Mouse (Mus musculus) limb, embryonic 15.5 days (tissue): ENCODE measurements around the gene Lgmn. TPM values are rescaled to one million over a fixed set of nuclear protein-coding genes. Genes with fewer than 3 reads are reported as not detected.

Source experiments
- ATAC-seq: fragments of 200-750 bp; cut with Nextera tagmentation; 2 replicates; pipeline ENCODE4 v1.8.0; 2017; ENCODE audit warnings: low read depth, moderate TSS enrichment; ENCODE audit not compliant: insufficient number of reproducible peaks, low FRiP score, low TSS enrichment
- H3K27ac ChIP-seq: fragments of 300-500 bp; sonication (generic); 2 replicates; pipeline ENCODE4 v1.5.1; 2015; ENCODE audit warnings: moderate library complexity, mild to moderate bottlenecking, inconsistent platforms
- H3K27me3 ChIP-seq: fragments of 300-500 bp; sonication (generic); 2 replicates; pipeline ENCODE4 v1.6.1; 2015; ENCODE audit warnings: inconsistent platforms
- H3K36me3 ChIP-seq: fragments of 300-500 bp; sonication (generic); 2 replicates; pipeline ENCODE4 v1.6.1; 2015; ENCODE audit warnings: inconsistent platforms
- H3K4me1 ChIP-seq: fragments of 300-500 bp; sonication (generic); 2 replicates; pipeline ENCODE4 v1.6.1; 2015; ENCODE audit warnings: inconsistent platforms
- H3K4me2 ChIP-seq: fragments of 300-500 bp; sonication (generic); 2 replicates; pipeline ENCODE4 v1.6.1; 2015; ENCODE audit warnings: mild to moderate bottlenecking, inconsistent platforms
- H3K4me3 ChIP-seq: fragments of 300-500 bp; sonication (generic); 2 replicates; pipeline ENCODE4 v1.5.1; 2015; ENCODE audit warnings: mild to moderate bottlenecking, inconsistent platforms
- H3K9ac ChIP-seq: fragments of 300-500 bp; sonication (generic); 2 replicates; pipeline ENCODE4 v1.6.1; 2015; ENCODE audit warnings: inconsistent platforms
- H3K9me3 ChIP-seq: fragments of 300-500 bp; sonication (generic); 2 replicates; pipeline ENCODE4 v1.6.1; 2016; ENCODE audit warnings: inconsistent platforms
- WGBS: fragments of 180-500 bp; shearing (Covaris S2); methylation state at CpG from one replicate; pipeline ENCODE4 v1.1.7; 2015; 5-methylcytosine and 5-hydroxymethylcytosine counted together
- polyA plus RNA-seq: library from polyadenylated mRNA; unstranded; fragments of >200 nt; fragmentation: Nextera tagmentation; extraction: Ambion mirVana; gene quantifications from 2 replicates; pipeline ENCODE4 v1.2.1, GENCODE M21; 2015

Gene Lgmn
- polyA plus RNA-seq, 1 experiment from 2014 or later, result 90.4 TPM

GRCm38 (mm10) chr12:102430228-102430627, 9.4 kb downstream of the Lgmn start:
- Histone ChIP-seq H3K9ac (no peak overlapping the region), H3K4me1 (peaks cover 7% of the 10 kb centered on the region; the same call in 1 of the 2 replicates), H3K9me3 (no peaks in the 10 kb centered on the region), H3K27ac (no peak overlapping the region), H3K27me3 (no peaks in the 10 kb centered on the region), H3K4me2 (no peak overlapping the region), H3K36me3 (peaks cover 4% of the 10 kb centered on the region; the same call in 1 of the 2 replicates), H3K4me3 (no peak overlapping the region)
- ATAC-seq, result no peak
- WGBS, result 82% methylated on average over 4 of the region's 4 CpGs

- H3K27me3 ChIP-seq, result no peaks in the 10 kb centered on the region
- no peak overlapping the region for H3K4me3 ChIP-seq
- no peak overlapping the region for H3K9ac ChIP-seq
- 91% methylated on average over 5 of the region's 5 CpGs for WGBS
- peaks cover 7% of the 10 kb centered on the region; the same call in 1 of the 2 replicates for H3K4me1 ChIP-seq
- H3K36me3 ChIP-seq, result peaks cover 4% of the 10 kb centered on the region; the same call in 1 of the 2 replicates
- no peaks in the 10 kb centered on the region for H3K9me3 ChIP-seq
- ATAC-seq, result no peak
- H3K4me2 ChIP-seq, result no peak overlapping the region
- H3K27ac ChIP-seq, result no peak overlapping the region
Observed at GRCm38 (mm10) chr12:102429656-102430055, 10.0 kb downstream of the Lgmn start.

DNA sequence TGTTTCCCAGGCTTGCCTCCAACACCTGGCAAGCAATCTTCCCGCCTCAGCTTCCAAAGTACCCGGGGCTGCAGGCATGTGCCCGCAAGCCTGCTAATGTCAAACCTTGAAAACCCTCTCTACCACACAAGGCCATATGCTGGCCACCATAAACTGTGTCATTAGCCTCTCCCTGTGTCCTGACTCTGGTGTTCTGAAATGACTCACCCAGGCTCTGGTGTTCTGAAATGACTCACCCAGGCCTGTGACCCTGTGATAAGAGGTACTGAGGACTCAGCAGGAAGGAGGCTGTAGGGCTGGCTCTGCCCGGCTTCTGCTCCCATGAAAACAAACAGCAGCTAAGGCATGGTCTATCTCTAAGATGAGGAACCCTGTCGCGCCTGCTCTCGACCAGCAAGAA, 13.3 kb downstream of the Lgmn start:
- no peak for ATAC-seq
- Histone ChIP-seq H3K4me3 (no peak overlapping the region), H3K27ac (no peak overlapping the region), H3K27me3 (no peaks in the 10 kb centered on the region), H3K4me2 (no peak overlapping the region), H3K36me3 (peaks cover 20% of the 10 kb centered on the region), H3K9ac (no peak overlapping the region), H3K4me1 (peaks cover 5% of the 10 kb centered on the region; the same call in 1 of the 2 replicates), H3K9me3 (no peaks in the 10 kb centered on the region)
- 94% methylated on average over 7 of the region's 7 CpGs for WGBS

DNA sequence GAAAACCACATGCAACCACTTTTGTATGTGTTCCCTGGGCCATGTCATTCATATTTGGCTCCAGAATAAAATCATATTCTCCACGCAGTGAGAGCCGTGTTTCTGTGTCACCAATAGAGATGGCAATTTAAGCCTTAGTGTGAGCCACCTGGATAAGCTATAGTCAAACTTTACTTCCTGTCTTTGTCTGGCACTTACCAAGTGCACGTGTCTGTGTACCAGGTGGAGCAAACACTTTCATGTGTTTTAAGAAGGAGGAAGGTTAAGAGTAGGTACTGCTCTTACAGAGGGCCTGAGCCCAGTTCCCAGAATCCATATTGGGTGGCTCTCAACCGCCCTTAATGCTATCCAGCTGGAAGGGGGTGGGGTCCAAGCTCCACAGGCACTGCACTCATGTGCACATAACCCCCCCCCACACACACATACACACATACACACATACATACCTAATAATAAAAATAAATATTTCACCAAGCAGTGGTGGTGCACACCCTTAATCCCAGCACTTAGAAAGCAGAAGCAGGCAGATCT, 14.5 kb downstream of the Lgmn start:
- ATAC-seq, result no peak

GRCm38 (mm10) chr12:102424456-102424855, 15.2 kb downstream of the Lgmn start:
- Histone ChIP-seq H3K27ac (no peak overlapping the region), H3K4me2 (no peak overlapping the region), H3K27me3 (no peaks in the 10 kb centered on the region), H3K4me3 (no peak overlapping the region), H3K9ac (no peak overlapping the region), H3K9me3 (no peaks in the 10 kb centered on the region), H3K4me1 (peaks cover 5% of the 10 kb centered on the region; the same call in 1 of the 2 replicates), H3K36me3 (peaks cover 20% of the 10 kb centered on the region)
- WGBS, result 58% methylated on average over 2 of the region's 2 CpGs
- no peak for ATAC-seq

More for the DNA sequence above, 14.5 kb downstream of the Lgmn start:
- Histone ChIP-seq H3K4me2 (no peak overlapping the region), H3K27ac (no peak overlapping the region), H3K9me3 (no peaks in the 10 kb centered on the region), H3K9ac (no peak overlapping the region), H3K4me3 (no peak overlapping the region), H3K36me3 (peaks cover 20% of the 10 kb centered on the region), H3K4me1 (peaks cover 5% of the 10 kb centered on the region; the same call in 1 of the 2 replicates), H3K27me3 (no peaks in the 10 kb centered on the region)
- 56% methylated on average over 4 of the region's 4 CpGs for WGBS

DNA sequence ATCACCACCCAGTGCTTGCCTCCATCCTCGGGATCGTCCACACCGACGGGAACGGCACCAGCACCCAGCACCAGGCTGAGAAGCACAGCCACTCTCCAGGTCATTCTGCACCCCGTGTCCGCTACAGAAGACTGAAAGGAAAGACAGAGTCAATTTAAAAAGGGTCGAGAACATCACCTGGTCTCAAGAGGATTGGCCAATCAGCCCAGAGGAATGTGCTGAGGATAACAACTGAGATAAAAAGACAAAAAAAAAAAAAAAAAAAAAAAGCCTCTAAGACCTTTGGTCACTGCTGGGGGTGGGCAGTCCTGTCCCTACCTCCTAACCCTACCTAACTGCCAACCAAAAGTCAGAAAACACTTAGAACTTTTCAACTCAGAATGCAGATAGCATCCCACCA, 16.0 kb downstream of the Lgmn start:
- H3K4me3 ChIP-seq, result no peak overlapping the region
- ATAC-seq, result no peak
- no peaks in the 10 kb centered on the region for H3K9me3 ChIP-seq
- H3K36me3 ChIP-seq, result peaks cover 20% of the 10 kb centered on the region
- no peak overlapping the region for H3K27ac ChIP-seq
- H3K27me3 ChIP-seq, result no peaks in the 10 kb centered on the region
- 89% methylated on average over 8 of the region's 8 CpGs for whole genome bisulfite sequencing
- H3K9ac ChIP-seq, result no peak overlapping the region
- no peak overlapping the region for H3K4me2 ChIP-seq
- H3K4me1 ChIP-seq, result peaks cover 5% of the 10 kb centered on the region; the same call in 1 of the 2 replicates

- 89% methylated on average over 11 of the region's 11 CpGs for WGBS
- no peak overlapping the region for H3K27ac ChIP-seq
- no peaks in the 10 kb centered on the region for H3K27me3 ChIP-seq
- H3K4me2 ChIP-seq, result no peak overlapping the region
- H3K9me3 ChIP-seq, result no peaks in the 10 kb centered on the region
- no peak overlapping the region for H3K4me3 ChIP-seq
- no peak for ATAC-seq
- H3K36me3 ChIP-seq, result peaks cover 20% of the 10 kb centered on the region
- H3K9ac ChIP-seq, result no peak overlapping the region
- peaks cover 5% of the 10 kb centered on the region; the same call in 1 of the 2 replicates for H3K4me1 ChIP-seq
Observed at GRCm38 (mm10) chr12:102422623-102423320, 16.8 kb downstream of the Lgmn start.

DNA sequence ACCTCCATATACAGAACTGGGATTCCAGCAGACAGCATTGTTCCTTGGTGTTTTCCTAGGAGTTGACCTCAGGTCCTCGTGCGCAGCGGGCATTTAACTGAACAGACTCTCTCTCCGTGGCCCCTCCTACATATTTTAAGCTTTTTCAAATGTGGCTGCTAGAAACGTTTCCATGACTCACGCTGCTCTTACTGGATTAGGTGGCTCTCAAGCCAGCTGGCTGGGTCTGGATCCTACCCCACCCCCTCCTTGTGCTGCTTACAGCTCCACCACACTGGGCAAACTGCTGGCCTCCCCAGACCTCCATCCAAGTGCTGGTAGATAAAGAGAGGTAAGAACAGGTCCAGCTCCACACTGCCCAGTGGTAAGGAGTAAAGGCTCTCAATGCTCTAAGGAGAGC, 17.5 kb downstream of the Lgmn start:
- Histone ChIP-seq H3K27me3 (no peaks in the 10 kb centered on the region), H3K27ac (no peak overlapping the region), H3K36me3 (peaks cover 20% of the 10 kb centered on the region), H3K9me3 (no peaks in the 10 kb centered on the region), H3K4me1 (peaks cover 5% of the 10 kb centered on the region; the same call in 1 of the 2 replicates), H3K9ac (no peak overlapping the region), H3K4me3 (no peak overlapping the region), H3K4me2 (no peak overlapping the region)
- 69% methylated on average over 6 of the region's 6 CpGs for WGBS
- no peak for ATAC-seq

DNA sequence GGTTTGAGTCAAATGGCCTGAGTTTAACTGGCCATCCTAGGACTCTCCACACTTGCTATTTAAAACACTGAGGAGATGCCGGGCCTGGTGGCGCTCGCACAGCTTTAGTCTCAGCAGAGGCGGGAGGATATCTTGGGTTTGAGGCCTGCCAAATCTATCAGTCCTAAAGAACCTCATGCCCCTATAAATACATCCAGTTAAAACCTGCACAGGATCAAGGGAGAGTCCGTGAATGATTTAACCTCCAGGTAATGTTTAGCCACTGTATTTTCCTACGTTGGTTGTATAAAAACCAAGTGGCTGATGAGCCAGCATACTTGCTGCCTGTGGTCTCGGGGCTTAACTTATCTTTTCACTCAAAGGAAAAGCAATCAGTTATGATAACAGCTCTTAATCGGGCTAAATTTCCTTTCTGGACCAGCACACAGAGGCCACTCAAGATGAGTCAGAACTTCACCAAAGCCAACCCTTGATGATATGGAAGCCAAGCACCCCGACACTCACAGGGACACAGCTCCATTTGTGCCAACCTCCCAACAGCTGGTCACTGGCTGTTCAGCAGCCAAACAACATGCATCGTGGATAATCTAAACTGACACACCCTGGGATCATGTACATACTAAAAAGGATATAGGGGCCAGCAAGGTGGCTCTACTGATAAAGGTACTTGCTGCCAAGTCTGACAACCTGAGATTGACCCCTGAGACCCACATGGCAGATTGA, 19.3 kb downstream of the Lgmn start:
- 86% methylated on average over 10 of the region's 10 CpGs for WGBS

DNA sequence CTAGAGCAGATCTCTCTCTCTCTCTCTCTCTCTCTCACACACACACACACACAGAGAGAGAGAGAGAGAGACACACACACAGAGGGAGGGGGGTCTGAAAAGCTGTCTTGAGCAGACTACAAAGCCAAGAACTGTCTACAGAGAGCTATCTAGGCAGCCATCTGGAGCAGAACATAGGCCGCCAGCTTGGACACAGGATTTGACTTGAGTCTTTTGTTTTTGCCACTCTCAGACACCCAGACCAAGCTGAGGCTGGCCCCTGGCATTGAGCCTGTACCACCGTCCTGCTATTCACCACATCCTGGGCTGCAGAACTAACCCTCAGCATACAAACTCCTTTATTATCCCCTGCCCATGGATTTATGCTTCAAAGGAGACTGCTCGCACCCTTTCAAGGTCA, 20.1 kb downstream of the Lgmn start:
- Histone ChIP-seq H3K36me3 (peaks cover 16% of the 10 kb centered on the region), H3K4me2 (no peak overlapping the region), H3K9me3 (no peaks in the 10 kb centered on the region), H3K4me3 (no peak overlapping the region), H3K9ac (no peak overlapping the region), H3K4me1 (peaks cover 13% of the 10 kb centered on the region), H3K27ac (no peak overlapping the region), H3K27me3 (no peaks in the 10 kb centered on the region)
- ATAC-seq, result no peak
- 67% methylated on average over 3 of the region's 3 CpGs for WGBS

More for the DNA sequence above, 19.3 kb downstream of the Lgmn start:
- no peaks in the 10 kb centered on the region for H3K9me3 ChIP-seq
- no peak overlapping the region for H3K4me2 ChIP-seq
- H3K4me3 ChIP-seq, result no peak overlapping the region
- no peak for ATAC-seq
- peaks cover 13% of the 10 kb centered on the region for H3K4me1 ChIP-seq
- H3K27ac ChIP-seq, result no peak overlapping the region
- no peak overlapping the region for H3K9ac ChIP-seq
- H3K27me3 ChIP-seq, result no peaks in the 10 kb centered on the region
- peaks cover 16% of the 10 kb centered on the region for H3K36me3 ChIP-seq

DNA sequence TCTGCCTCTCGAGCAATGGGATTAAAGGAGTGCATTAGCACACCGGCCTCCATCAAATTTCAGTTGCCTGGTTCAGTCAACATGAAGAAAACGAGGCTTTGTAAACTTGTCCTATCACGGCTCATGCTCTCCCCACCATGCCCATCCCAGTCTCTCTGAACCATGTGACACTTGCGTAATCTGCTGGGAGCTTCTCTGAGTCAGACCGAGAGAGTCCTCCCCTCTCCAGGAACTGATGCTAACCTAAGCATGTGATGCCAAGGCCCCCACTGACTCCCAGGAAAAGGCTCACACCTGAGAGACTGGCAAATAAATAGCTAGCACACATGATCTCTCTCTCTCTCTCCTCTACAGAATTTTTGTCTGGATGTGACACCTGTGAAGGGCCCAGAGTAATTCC, 21.9 kb downstream of the Lgmn start:
- Histone ChIP-seq H3K27me3 (no peaks in the 10 kb centered on the region), H3K4me3 (no peak overlapping the region), H3K9me3 (no peaks in the 10 kb centered on the region), H3K27ac (no peak overlapping the region), H3K4me2 (no peak overlapping the region), H3K4me1 (peaks cover 13% of the 10 kb centered on the region), H3K9ac (no peak overlapping the region), H3K36me3 (peaks cover 15% of the 10 kb centered on the region)
- no peak for ATAC-seq
- 80% methylated on average over 6 of the region's 6 CpGs for WGBS

- 79% methylated on average over 7 of the region's 7 CpGs for WGBS
- Histone ChIP-seq H3K9me3 (no peaks in the 10 kb centered on the region), H3K4me3 (no peak overlapping the region), H3K27me3 (no peaks in the 10 kb centered on the region), H3K4me2 (no peak overlapping the region), H3K4me1 (peaks cover 11% of the 10 kb centered on the region), H3K9ac (no peak overlapping the region), H3K36me3 (peaks cover 10% of the 10 kb centered on the region; the same call in 1 of the 2 replicates), H3K27ac (no peak overlapping the region)
- no peak for ATAC-seq
Observed at GRCm38 (mm10) chr12:102416955-102417510, 22.6 kb downstream of the Lgmn start.
